Mouse (Mus musculus): ENCODE data around the gene Slc11a2.

- TF ChIP-seq CTCF (IDR thresholded peaks at IDR 0.05; ENCODE audit: borderline replicate concordance, extremely low read depth, insufficient read depth, insufficient read length) (no peak), POLR2A (IDR thresholded peaks at IDR 0.05; ENCODE audit: borderline replicate concordance, extremely low read depth, insufficient read depth, insufficient read length, poor library complexity, severe bottlenecking) (no peak)
Measured at GRCm38 (mm10) chr15:100460942-100461341, 36.1 kb upstream of the Slc11a2 start.
